Mouse (Mus musculus): Measurements from ENCODE around the gene Alox5ap.

DNA sequence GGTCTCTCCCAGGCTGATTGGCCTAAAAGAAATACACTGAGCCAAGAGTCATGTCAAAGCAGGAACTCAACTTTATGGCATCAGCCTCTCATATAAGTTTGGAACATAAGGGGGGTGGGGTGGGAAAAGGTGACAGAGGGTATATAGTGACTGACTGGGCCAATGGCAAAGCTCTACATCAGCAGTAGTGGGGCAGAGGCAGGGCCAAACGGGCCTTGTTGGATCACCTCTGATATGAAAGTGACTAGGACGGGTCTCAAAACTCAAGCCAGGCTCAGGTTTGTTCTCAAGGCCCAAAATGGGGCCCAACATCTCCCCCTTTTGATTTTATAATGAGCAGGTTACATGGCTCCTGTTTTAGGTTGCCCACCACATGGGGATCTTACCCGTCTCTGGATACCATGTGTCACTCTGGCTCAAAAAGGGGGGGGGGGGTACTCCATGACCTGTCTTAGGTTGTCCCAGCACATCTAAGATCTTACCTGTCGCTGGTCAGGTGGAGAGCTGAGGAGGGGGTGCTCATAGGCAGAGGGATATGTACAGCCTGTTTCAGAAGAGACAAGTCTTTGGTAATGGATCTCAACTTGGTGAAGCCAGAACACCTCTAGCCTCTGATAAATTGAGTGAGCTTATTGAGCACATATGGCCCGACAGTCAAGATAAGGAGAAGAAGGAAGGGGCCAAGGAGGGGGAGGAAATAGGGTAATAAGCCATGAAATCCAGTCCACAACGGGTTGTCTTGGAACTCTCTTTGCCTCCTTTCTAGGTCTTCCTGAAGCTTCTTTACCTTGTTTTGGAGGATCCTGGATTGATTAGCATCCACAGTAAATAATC, 46.8 kb upstream of the Alox5ap start:
- no peak for TF ChIP-seq FLI1 (IDR thresholded peaks at IDR 0.05; ENCODE audit: low read length)
- TF ChIP-seq GATA1 (IDR thresholded peaks at IDR 0.05; ENCODE audit: borderline replicate concordance, low read length): no peak

All from megakaryocyte, embryonic 14.5 days (primary cell).